Mouse (Mus musculus): ENCODE measurements around the gene Onecut3.

DNA sequence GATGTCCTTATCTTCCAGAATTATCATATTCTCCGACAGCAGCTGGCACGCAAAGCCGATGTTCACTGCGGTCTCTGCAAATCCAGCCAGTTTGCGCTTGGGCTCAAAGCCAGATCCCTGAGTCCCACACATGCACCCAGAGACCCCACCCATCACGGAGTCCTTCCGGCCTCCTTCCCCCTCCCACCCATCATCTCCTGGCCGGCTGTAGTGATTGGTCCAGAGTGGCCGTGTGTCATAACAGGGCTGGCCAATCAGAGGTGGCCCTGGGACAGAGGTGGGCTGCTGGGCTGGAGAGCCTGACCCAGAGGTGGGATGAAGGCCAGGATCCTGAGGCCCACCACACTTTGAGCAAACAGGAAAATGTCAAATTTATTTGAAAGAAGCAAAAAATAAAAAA is 31.5 kb downstream of the Onecut3 start:
- TF ChIP-seq POLR2A (IDR thresholded peaks at IDR 0.05; ENCODE audit: borderline replicate concordance, control insufficient read depth, low read depth, low read length): no peak
- TF ChIP-seq CTCF (IDR thresholded peaks at IDR 0.05; ENCODE audit: control insufficient read depth, insufficient read depth, low read length): no peak

Measured in bone marrow, adult 2 months (tissue).